In the genomic region with DNA sequence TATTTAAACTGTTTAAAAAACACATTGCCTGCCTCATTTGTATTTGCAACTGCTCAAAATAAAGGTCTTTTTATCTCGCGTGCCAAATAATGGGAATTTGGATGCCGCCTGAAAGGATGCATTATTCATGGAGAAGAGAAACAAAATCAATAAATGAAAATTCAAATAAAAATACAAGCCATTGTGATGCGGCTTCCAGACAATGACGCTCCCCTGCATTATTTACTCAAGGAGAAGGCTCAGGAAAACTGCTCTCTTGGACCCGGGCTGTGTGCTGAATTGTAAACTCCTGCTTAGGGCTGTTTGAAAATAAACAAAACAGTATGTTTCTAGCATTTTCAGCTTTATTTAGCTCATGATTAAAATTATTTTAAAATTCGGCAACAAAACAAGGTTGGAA, we compare ENCODE assay signal across 19 mouse cellular contexts. TPM values are rescaled to one million over a fixed set of nuclear protein-coding genes. Genes with fewer than 3 reads are reported as not detected.
"Had no signal": no experiment of that assay in that cellular context is flagged by ENCODE, and none has a peak within 500 bp of the region (broad histone marks: within the 10 kb centered on the region; RNA-seq: fewer than 3 reads in every experiment).

No protein-coding gene starts in this region.

- H3K9ac ChIP-seq: limb, embryonic 12.5 days; liver, embryonic 13.5 days; liver, postnatal 0 days; lung, embryonic 15.5 days; neural tube, embryonic 12.5 days; stomach, embryonic 15.5 days had no signal

- H3K27me3 ChIP-seq: limb, embryonic 12.5 days; liver, embryonic 13.5 days; lung, embryonic 15.5 days; megakaryocyte, embryonic 14.5 days; neural tube, embryonic 12.5 days; stomach, embryonic 15.5 days had no signal

- H3K4me1 ChIP-seq: liver, embryonic 13.5 days; megakaryocyte, embryonic 14.5 days; neural tube, embryonic 12.5 days; stomach, embryonic 15.5 days had no signal

- DNase-seq: kidney, adult 18-20 months; kidney, postnatal 10 days; kidney, postnatal 4 days; layer of hippocampus, postnatal 36 days; liver; liver, embryonic 13.5 days; liver, postnatal 0 days; lung, postnatal 14 days; retina, postnatal 1 day; right cerebral cortex, postnatal 14 days; thymus, adult 2 months; thymus, postnatal 25 days had no signal

- H3K4me2 ChIP-seq: limb, embryonic 12.5 days; liver, embryonic 13.5 days; lung, embryonic 15.5 days; neural tube, embryonic 12.5 days; stomach, embryonic 15.5 days had no signal

- H3K9me3 ChIP-seq: limb, embryonic 12.5 days; liver, embryonic 13.5 days; lung, embryonic 15.5 days; megakaryocyte, embryonic 14.5 days; neural tube, embryonic 12.5 days; stomach, embryonic 15.5 days had no signal

- H3K4me3 ChIP-seq: limb, embryonic 12.5 days; liver, embryonic 13.5 days; lung, embryonic 15.5 days; megakaryocyte, embryonic 14.5 days; neural tube, embryonic 12.5 days; stomach, embryonic 15.5 days had no signal

- ATAC-seq: liver, postnatal 0 days had no signal

- H3K27ac ChIP-seq: limb, embryonic 12.5 days; liver, embryonic 13.5 days; lung, embryonic 15.5 days; macrophage; neural tube, embryonic 12.5 days; stomach, embryonic 15.5 days had no signal

- H3K36me3 ChIP-seq: limb, embryonic 12.5 days; liver, embryonic 13.5 days; lung, embryonic 15.5 days; neural tube, embryonic 12.5 days; stomach, embryonic 15.5 days had no signal

RNA-seq across cellular contexts. Expression of a gene that starts 41.1 kb away (rescaled TPM):
- total RNA-seq: neutrophil, adult 5-6 weeks had no signal
- polyA plus RNA-seq: macrophage had no signal
